Mouse (Mus musculus) spleen, adult 2 months (tissue): ENCODE results near the gene Slc36a1. TPM values are rescaled to one million over a fixed set of nuclear protein-coding genes. Genes with fewer than 3 reads are reported as not detected.

Experiments used
- DNase-seq, 2 experiments: peaks; one replicate each; pipeline versions ENCODE4 v3.0.0 to v3.0.0-alpha.2; 2012 to 2021; ENCODE audit warnings: low spot score in 2 of 2, low read depth in 1 of 2
- H3K27ac ChIP-seq: fragments of 200-500 bp; 2 replicates; pipeline ENCODE4 v1.5.1; 2012; ENCODE audit warnings: low read length, inconsistent platforms; ENCODE audit not compliant: insufficient read depth
- H3K27me3 ChIP-seq: fragments of 200-500 bp; 2 replicates; pipeline ENCODE4 v1.6.1; 2012; ENCODE audit warnings: mild to moderate bottlenecking, moderate library complexity, low read length, inconsistent platforms; ENCODE audit not compliant: control insufficient read depth, insufficient read depth
- H3K36me3 ChIP-seq: fragments of 200-500 bp; 2 replicates; pipeline ENCODE4 v1.6.1; 2012; ENCODE audit warnings: mild to moderate bottlenecking, low read length, inconsistent platforms; ENCODE audit not compliant: control insufficient read depth, insufficient read depth
- H3K4me1 ChIP-seq: fragments of 200-500 bp; 2 replicates; pipeline ENCODE4 v1.6.1; 2011; ENCODE audit warnings: inconsistent platforms; ENCODE audit not compliant: control insufficient read depth, insufficient read depth, insufficient read length
- H3K4me3 ChIP-seq: fragments of 200-500 bp; 2 replicates; pipeline ENCODE4 v1.5.1; 2011; ENCODE audit warnings: mild to moderate bottlenecking, inconsistent platforms; ENCODE audit not compliant: insufficient read depth, insufficient read length; ENCODE audit errors: extremely low read depth
- CTCF ChIP-seq: fragments of 200-500 bp; IDR thresholded peaks from 2 replicates; pipeline ENCODE4 v1.5.1; 2011; ENCODE audit warnings: mild to moderate bottlenecking, inconsistent platforms; ENCODE audit not compliant: insufficient read depth, insufficient read length, insufficient replicate concordance; ENCODE audit errors: extremely low read depth
- POLR2A ChIP-seq: fragments of 200-500 bp; IDR thresholded peaks from 2 replicates; pipeline ENCODE4 v1.6.1; 2011; ENCODE audit warnings: low read depth, low read length, inconsistent platforms
- WGBS: fragments of 180-500 bp; shearing (Covaris S2); methylation state at CpG from one replicate; pipeline ENCODE4 v1.1.7; 2018; 5-methylcytosine and 5-hydroxymethylcytosine counted together
- polyA plus RNA-seq: library from polyadenylated mRNA; depleted of rRNA; stranded (reverse); fragments of >200 nt; gene quantifications from 2 replicates; pipeline ENCODE4 v1.2.3, GENCODE M21; 2012

Slc36a1 gene
- polyA plus RNA-seq, 1 experiment, result 25.7 TPM

GRCm38 (mm10) chr11:55168504-55168903, 35.6 kb upstream of the Slc36a1 start:
- Histone ChIP-seq H3K36me3 (no peaks in the 10 kb centered on the region), H3K4me3 (no peak overlapping the region), H3K4me1 (no peaks in the 10 kb centered on the region), H3K27ac (no peak overlapping the region), H3K27me3 (no peaks in the 10 kb centered on the region)
- DNase-seq, result no peak
- TF ChIP-seq POLR2A, result no peak
- TF ChIP-seq CTCF, result no peak
- WGBS, result 89% methylated on average over 4 of the region's 4 CpGs

GRCm38 (mm10) chr11:55168914-55169313, 35.2 kb upstream of the Slc36a1 start:
- no peaks in the 10 kb centered on the region for H3K36me3 ChIP-seq
- no peak overlapping the region for H3K27ac ChIP-seq
- H3K27me3 ChIP-seq, result no peaks in the 10 kb centered on the region
- WGBS, result 94% methylated on average over 6 of the region's 6 CpGs
- no peaks in the 10 kb centered on the region for H3K4me1 ChIP-seq
- no peak overlapping the region for H3K4me3 ChIP-seq
- no peak for DNase-seq
- TF ChIP-seq POLR2A, result no peak
- TF ChIP-seq CTCF, result no peak

DNA sequence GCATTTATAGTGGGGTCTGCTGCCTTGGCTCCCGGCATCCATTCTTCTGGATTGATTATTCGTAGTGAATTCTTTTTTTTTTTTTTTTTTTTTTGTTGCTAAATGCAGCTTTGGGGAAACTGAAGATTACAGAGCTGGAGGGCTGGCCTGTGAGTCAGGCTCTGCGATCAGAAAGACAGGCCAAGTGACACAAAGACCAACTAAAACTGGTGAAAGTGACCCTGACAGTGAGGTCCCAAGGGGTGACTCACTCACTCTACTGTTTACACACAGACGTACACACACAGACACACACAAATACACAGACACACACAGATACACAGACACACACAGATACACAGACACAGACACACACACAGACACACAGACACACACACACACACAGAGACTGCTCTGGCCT, 33.6 kb upstream of the Slc36a1 start:
- Histone ChIP-seq H3K4me1 (no peaks in the 10 kb centered on the region), H3K27ac (no peak overlapping the region), H3K4me3 (no peak overlapping the region), H3K27me3 (no peaks in the 10 kb centered on the region), H3K36me3 (no peaks in the 10 kb centered on the region)
- 84% methylated on average over 4 of the region's 4 CpGs for WGBS
- TF ChIP-seq POLR2A, result no peak
- no peak for TF ChIP-seq CTCF
- DNase-seq, result no peak

- H3K4me1 ChIP-seq, result no peaks in the 10 kb centered on the region
- no peak overlapping the region for H3K4me3 ChIP-seq
- no peak overlapping the region for H3K27ac ChIP-seq
- no peak for DNase-seq
- WGBS, result 83% methylated on average over 4 of the region's 4 CpGs
- no peaks in the 10 kb centered on the region for H3K36me3 ChIP-seq
- TF ChIP-seq POLR2A, result no peak
- no peak for TF ChIP-seq CTCF
- no peaks in the 10 kb centered on the region for H3K27me3 ChIP-seq
Measured at GRCm38 (mm10) chr11:55178830-55179229, 25.3 kb upstream of the Slc36a1 start.

DNA sequence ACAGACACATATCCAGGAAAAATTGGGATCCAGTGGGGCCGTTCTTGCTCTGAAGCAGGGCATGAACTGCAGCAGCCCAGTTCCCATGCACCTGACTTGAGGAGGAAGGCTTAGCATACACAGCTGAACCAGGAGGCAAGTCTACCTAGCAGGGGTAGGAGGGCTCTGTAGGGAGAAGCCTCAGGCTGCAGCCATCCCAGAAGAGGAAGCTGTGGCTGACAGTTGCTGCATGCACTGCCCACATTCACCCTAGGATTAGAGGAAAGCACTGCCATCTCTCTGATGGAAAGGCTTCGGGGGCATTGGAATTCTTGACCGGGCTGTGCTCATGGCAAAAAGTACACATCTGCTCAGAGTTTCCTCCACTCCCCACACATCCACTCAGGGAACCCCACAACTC, 24.3 kb upstream of the Slc36a1 start:
- TF ChIP-seq CTCF (no peak), POLR2A (no peak)
- no peaks in the 10 kb centered on the region for H3K4me1 ChIP-seq
- no peak overlapping the region for H3K27ac ChIP-seq
- no peaks in the 10 kb centered on the region for H3K27me3 ChIP-seq
- no peaks in the 10 kb centered on the region for H3K36me3 ChIP-seq
- WGBS, result 60% methylated on average over 3 of the region's 3 CpGs
- DNase-seq, result no peak
- H3K4me3 ChIP-seq, result no peak overlapping the region

GRCm38 (mm10) chr11:55183124-55183523, 21.0 kb upstream of the Slc36a1 start:
- H3K36me3 ChIP-seq, result no peaks in the 10 kb centered on the region
- H3K27ac ChIP-seq, result no peak overlapping the region
- no peak for DNase-seq
- H3K4me3 ChIP-seq, result no peak overlapping the region
- TF ChIP-seq CTCF, result no peak
- TF ChIP-seq POLR2A, result no peak
- no peaks in the 10 kb centered on the region for H3K27me3 ChIP-seq
- 81% methylated on average over 7 of the region's 7 CpGs for WGBS
- no peaks in the 10 kb centered on the region for H3K4me1 ChIP-seq

DNA sequence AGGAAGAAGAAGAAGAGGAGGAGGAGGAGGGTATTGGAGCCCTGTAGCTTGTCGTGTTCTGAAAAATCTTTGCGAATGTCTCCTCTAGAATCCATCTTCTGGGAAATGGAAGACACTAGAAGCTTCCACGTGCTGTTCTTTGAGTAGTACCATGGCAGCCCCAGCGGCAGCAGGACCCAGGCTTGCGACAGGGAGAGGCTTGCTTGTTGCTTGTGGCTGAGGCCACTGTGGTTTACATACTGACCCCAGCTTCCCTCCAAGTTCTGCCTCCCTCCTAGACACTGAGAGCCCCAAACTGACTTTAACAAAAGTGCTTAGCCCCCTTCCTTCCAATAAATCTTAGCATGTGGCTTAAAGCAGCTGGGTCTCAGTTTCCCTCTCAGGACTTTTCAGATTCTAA, 19.9 kb upstream of the Slc36a1 start:
- H3K36me3 ChIP-seq, result no peaks in the 10 kb centered on the region
- DNase-seq, result no peak
- H3K4me3 ChIP-seq, result no peak overlapping the region
- H3K4me1 ChIP-seq, result no peaks in the 10 kb centered on the region
- WGBS, result 48% methylated on average over 5 of the region's 5 CpGs
- H3K27me3 ChIP-seq, result no peaks in the 10 kb centered on the region
- no peak overlapping the region for H3K27ac ChIP-seq
- no peak for TF ChIP-seq CTCF
- no peak for TF ChIP-seq POLR2A
